Mouse (Mus musculus) spleen, adult 12 weeks (tissue): ENCODE measurements around the gene Cfap299.

Experiments used
- DNase-seq: peaks from one replicate; pipeline ENCODE4 v3.0.0; 2022; ENCODE audit warnings: low spot score

Gene Cfap299

GRCm38 (mm10) chr5:98833760-98834159 is 504.7 kb downstream of the Cfap299 start:
- DNase-seq: no peak

DNA sequence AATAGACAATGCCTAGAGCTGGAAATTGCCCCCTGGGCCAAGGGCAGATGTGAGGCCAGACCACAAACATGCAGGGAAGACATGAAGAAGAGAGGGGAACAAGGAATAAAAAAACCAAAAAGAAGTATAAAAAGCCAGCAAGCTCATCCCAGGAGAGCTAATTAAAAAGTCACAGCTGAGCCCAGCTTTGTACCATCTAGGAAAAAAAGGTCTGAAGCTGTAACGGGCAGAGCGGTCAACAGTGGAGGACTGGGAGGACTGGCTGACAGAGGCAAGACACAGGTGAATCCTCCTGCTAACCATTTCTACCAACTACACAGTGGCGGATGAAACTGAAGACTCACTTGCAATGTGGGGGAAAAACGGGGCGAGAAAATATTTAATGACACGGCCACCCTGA is 505.2 kb downstream of the Cfap299 start:
- DNase-seq: no peak

GRCm38 (mm10) chr5:98842600-98843310 is 513.7 kb downstream of the Cfap299 start:
- no peak for DNase-seq

DNA sequence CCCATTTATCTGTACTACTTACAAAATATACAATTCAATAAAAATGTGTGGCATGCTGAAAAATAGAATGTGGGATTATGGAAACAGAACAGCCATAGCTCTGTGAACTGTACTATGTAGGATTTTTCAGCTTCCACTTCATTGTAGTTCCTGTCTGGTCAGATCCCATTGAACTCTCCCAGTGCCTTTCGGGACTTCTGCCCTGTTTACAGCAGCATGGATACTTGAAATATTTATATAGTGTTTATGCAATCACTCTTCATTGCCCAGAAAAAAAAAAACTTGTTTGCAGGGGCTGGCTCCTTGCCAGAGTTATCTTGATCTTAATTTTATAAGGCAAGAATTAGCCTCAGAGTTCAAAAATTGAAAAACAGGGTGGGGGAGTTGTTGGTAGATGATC is 515.6 kb downstream of the Cfap299 start:
- no peak for DNase-seq
